Mouse (Mus musculus): ENCODE measurements at regions not wholly inside any gene's neighbourhood (a gene's known extent, or its start where the extent isn't known, plus 50 kb on each side); places are given as distances from the start of the nearest gene placed in this dataset.

DNA sequence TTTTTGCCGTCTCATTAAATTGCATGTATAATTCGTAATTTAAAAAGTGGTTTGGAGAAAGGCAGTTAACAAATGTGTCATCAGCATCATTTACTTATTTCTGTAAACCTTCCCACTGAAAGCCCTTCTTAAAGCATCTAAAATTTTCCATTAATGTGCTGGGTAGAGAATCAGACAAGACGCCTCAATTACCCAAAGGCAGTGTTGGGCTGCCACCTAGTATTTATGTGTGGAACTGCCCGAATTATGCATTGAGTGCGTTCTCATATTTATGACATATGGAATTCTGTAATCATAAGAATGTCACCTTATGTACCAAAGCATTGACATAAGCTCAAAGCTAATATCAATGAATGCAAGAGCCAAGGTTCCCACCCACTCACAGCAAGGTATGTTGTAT is 300.7 kb downstream of the Pax3 start:
- no peaks in the 10 kb centered on the region for H3K27me3 ChIP-seq (replicated peaks; ENCODE audit: control insufficient read depth, insufficient read depth, low read length)
- H3K4me2 ChIP-seq (ENCODE audit: low read length), result no peak overlapping the region
- no peak overlapping the region for H3K27ac ChIP-seq (ENCODE audit: low read depth, low read length)
- no peak overlapping the region for H3K4me3 ChIP-seq (ENCODE audit: low read length)
- H3K36me3 ChIP-seq (ENCODE audit: control insufficient read depth, insufficient read depth, low read length), result no peaks in the 10 kb centered on the region
- 46% methylated on average over 5 of the region's 5 CpGs for WGBS
- ATAC-seq, result 0 out of 2 replicates have a peak, but pooled peaks have one; percentile 68
- no peak overlapping the region for H3K9ac ChIP-seq (ENCODE audit: low read depth, low read length)
- no peaks in the 10 kb centered on the region for H3K4me1 ChIP-seq (ENCODE audit: control insufficient read depth, insufficient read depth, low read depth, low read length)
- no peaks in the 10 kb centered on the region for H3K9me3 ChIP-seq (ENCODE audit: control insufficient read depth, low read length)

GRCm38 (mm10) chr1:77879026-77879425 is 317.9 kb downstream of the Pax3 start:
- Histone ChIP-seq H3K4me2 (ENCODE audit: low read length) (no peak overlapping the region), H3K27ac (ENCODE audit: low read depth, low read length) (no peak overlapping the region), H3K9ac (ENCODE audit: low read depth, low read length) (no peak overlapping the region), H3K36me3 (ENCODE audit: control insufficient read depth, insufficient read depth, low read length) (no peaks in the 10 kb centered on the region), H3K9me3 (ENCODE audit: control insufficient read depth, low read length) (no peaks in the 10 kb centered on the region), H3K4me3 (ENCODE audit: low read length) (no peak overlapping the region), H3K27me3 (replicated peaks; ENCODE audit: control insufficient read depth, insufficient read depth, low read length) (no peaks in the 10 kb centered on the region), H3K4me1 (ENCODE audit: control insufficient read depth, insufficient read depth, low read depth, low read length) (no peaks in the 10 kb centered on the region)
- no peak for ATAC-seq

DNA sequence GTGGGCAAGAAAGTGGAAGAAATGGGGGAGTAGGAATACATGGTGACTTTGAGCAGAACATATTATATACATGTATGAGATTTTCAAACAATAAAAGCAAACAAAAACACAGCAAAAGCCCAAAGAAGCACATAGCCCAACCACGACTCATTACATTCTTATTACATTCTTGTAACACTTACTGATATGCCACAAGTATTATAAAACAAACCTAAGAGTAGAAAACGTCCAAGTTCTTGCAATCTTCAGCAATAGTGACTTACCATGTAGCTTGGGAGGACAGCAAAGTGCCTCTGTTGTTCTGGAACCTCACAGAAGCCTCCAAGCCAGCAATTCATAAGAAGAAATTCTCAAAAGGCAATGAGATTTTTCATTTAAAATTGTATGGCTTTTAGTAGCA is 326.8 kb downstream of the Pax3 start:
- Histone ChIP-seq H3K36me3 (ENCODE audit: control insufficient read depth, insufficient read depth, low read length) (no peaks in the 10 kb centered on the region), H3K9ac (ENCODE audit: low read depth, low read length) (no peak overlapping the region), H3K4me1 (ENCODE audit: control insufficient read depth, insufficient read depth, low read depth, low read length) (no peaks in the 10 kb centered on the region), H3K9me3 (ENCODE audit: control insufficient read depth, low read length) (no peaks in the 10 kb centered on the region), H3K27me3 (replicated peaks; ENCODE audit: control insufficient read depth, insufficient read depth, low read length) (no peaks in the 10 kb centered on the region), H3K4me2 (ENCODE audit: low read length) (no peak overlapping the region), H3K27ac (ENCODE audit: low read depth, low read length) (no peak overlapping the region), H3K4me3 (ENCODE audit: low read length) (no peak overlapping the region)
- ATAC-seq, result no peak
- WGBS, result 66% methylated on average over 2 of the region's 2 CpGs

DNA sequence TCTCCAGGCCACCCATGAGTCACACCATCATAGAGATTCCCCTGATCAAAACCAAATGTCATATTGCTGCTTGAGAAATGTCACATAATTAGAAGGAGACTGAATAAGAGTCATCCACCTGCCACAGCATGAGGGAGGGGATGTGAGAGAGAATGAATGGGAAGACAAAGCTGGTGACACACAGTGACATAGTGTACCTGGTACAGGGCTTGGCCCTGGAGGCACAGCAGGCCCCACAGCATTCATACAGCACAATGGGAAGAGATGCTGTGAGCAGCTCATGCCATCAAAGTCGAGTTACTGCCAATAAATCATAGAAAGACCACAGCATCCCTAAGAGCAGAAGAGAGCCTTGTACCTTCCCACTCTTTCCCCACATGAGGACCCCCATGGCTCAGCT is 327.8 kb downstream of the Pax3 start:
- no peaks in the 10 kb centered on the region for H3K36me3 ChIP-seq (ENCODE audit: control insufficient read depth, insufficient read depth, low read length)
- H3K27ac ChIP-seq (ENCODE audit: low read depth, low read length), result no peak overlapping the region
- no peak for ATAC-seq
- no peak overlapping the region for H3K9ac ChIP-seq (ENCODE audit: low read depth, low read length)
- no peaks in the 10 kb centered on the region for H3K9me3 ChIP-seq (ENCODE audit: control insufficient read depth, low read length)
- no peak overlapping the region for H3K4me2 ChIP-seq (ENCODE audit: low read length)
- WGBS, result 36% methylated on average over 1 of the region's 1 CpGs
- no peaks in the 10 kb centered on the region for H3K27me3 ChIP-seq (replicated peaks; ENCODE audit: control insufficient read depth, insufficient read depth, low read length)
- no peaks in the 10 kb centered on the region for H3K4me1 ChIP-seq (ENCODE audit: control insufficient read depth, insufficient read depth, low read depth, low read length)
- H3K4me3 ChIP-seq (ENCODE audit: low read length), result no peak overlapping the region

- Histone ChIP-seq H3K27ac (ENCODE audit: low read depth, low read length) (no peak overlapping the region), H3K9ac (ENCODE audit: low read depth, low read length) (no peak overlapping the region), H3K4me1 (ENCODE audit: control insufficient read depth, insufficient read depth, low read depth, low read length) (no peaks in the 10 kb centered on the region), H3K9me3 (ENCODE audit: control insufficient read depth, low read length) (no peaks in the 10 kb centered on the region), H3K27me3 (replicated peaks; ENCODE audit: control insufficient read depth, insufficient read depth, low read length) (no peaks in the 10 kb centered on the region), H3K4me2 (ENCODE audit: low read length) (no peak overlapping the region), H3K4me3 (ENCODE audit: low read length) (no peak overlapping the region), H3K36me3 (ENCODE audit: control insufficient read depth, insufficient read depth, low read length) (no peaks in the 10 kb centered on the region)
- no peak for ATAC-seq
- WGBS, result 88% methylated on average over 9 of the region's 9 CpGs
Observed at GRCm38 (mm10) chr1:77859931-77860330, 337.0 kb downstream of the Pax3 start.

GRCm38 (mm10) chr1:77854366-77854765 is 339.5 kb upstream of the Epha4 start:
- Histone ChIP-seq H3K27me3 (replicated peaks; ENCODE audit: control insufficient read depth, insufficient read depth, low read length) (no peaks in the 10 kb centered on the region), H3K4me1 (ENCODE audit: control insufficient read depth, insufficient read depth, low read depth, low read length) (no peaks in the 10 kb centered on the region), H3K9ac (ENCODE audit: low read depth, low read length) (no peak overlapping the region), H3K4me3 (ENCODE audit: low read length) (no peak overlapping the region), H3K27ac (ENCODE audit: low read depth, low read length) (no peak overlapping the region), H3K4me2 (ENCODE audit: low read length) (no peak overlapping the region), H3K9me3 (ENCODE audit: control insufficient read depth, low read length) (no peaks in the 10 kb centered on the region), H3K36me3 (ENCODE audit: control insufficient read depth, insufficient read depth, low read length) (no peaks in the 10 kb centered on the region)
- 91% methylated on average over 1 of the region's 1 CpGs for WGBS
- no peak for ATAC-seq

- H3K4me1 ChIP-seq (ENCODE audit: control insufficient read depth, insufficient read depth, low read depth, low read length), result no peaks in the 10 kb centered on the region; the same call in 1 of the 2 replicates
- no peaks in the 10 kb centered on the region for H3K9me3 ChIP-seq (ENCODE audit: control insufficient read depth, low read length)
- no peaks in the 10 kb centered on the region for H3K27me3 ChIP-seq (replicated peaks; ENCODE audit: control insufficient read depth, insufficient read depth, low read length)
- H3K27ac ChIP-seq (ENCODE audit: low read depth, low read length), result no peak overlapping the region
- no peak for ATAC-seq
- no peak overlapping the region for H3K9ac ChIP-seq (ENCODE audit: low read depth, low read length)
- no peaks in the 10 kb centered on the region for H3K36me3 ChIP-seq (ENCODE audit: control insufficient read depth, insufficient read depth, low read length)
- H3K4me3 ChIP-seq (ENCODE audit: low read length), result no peak overlapping the region
- H3K4me2 ChIP-seq (ENCODE audit: low read length), result no peak overlapping the region
- WGBS, result 57% methylated on average over 9 of the region's 9 CpGs
Observed at GRCm38 (mm10) chr1:77847766-77848615, 333.1 kb upstream of the Epha4 start.

- no peak overlapping the region for H3K27ac ChIP-seq (ENCODE audit: low read depth, low read length)
- 63% methylated on average over 12 of the region's 12 CpGs for WGBS
- H3K4me3 ChIP-seq (ENCODE audit: low read length), result no peak overlapping the region
- no peak overlapping the region for H3K4me2 ChIP-seq (ENCODE audit: low read length)
- H3K36me3 ChIP-seq (ENCODE audit: control insufficient read depth, insufficient read depth, low read length), result no peaks in the 10 kb centered on the region
- no peaks in the 10 kb centered on the region for H3K9me3 ChIP-seq (ENCODE audit: control insufficient read depth, low read length)
- H3K4me1 ChIP-seq (ENCODE audit: control insufficient read depth, insufficient read depth, low read depth, low read length), result no peaks in the 10 kb centered on the region; the same call in 1 of the 2 replicates
- no peak overlapping the region for H3K9ac ChIP-seq (ENCODE audit: low read depth, low read length)
- H3K27me3 ChIP-seq (replicated peaks; ENCODE audit: control insufficient read depth, insufficient read depth, low read length), result no peaks in the 10 kb centered on the region
- peak; percentile 73; the same call in 1 of the 2 replicates for ATAC-seq
Observed at GRCm38 (mm10) chr1:77846039-77846727, 331.3 kb upstream of the Epha4 start.

GRCm38 (mm10) chr1:77840672-77841071 is 325.8 kb upstream of the Epha4 start:
- Histone ChIP-seq H3K4me3 (ENCODE audit: low read length) (no peak overlapping the region), H3K27ac (ENCODE audit: low read depth, low read length) (no peak overlapping the region), H3K4me1 (ENCODE audit: control insufficient read depth, insufficient read depth, low read depth, low read length) (no peaks in the 10 kb centered on the region), H3K27me3 (replicated peaks; ENCODE audit: control insufficient read depth, insufficient read depth, low read length) (no peaks in the 10 kb centered on the region), H3K36me3 (ENCODE audit: control insufficient read depth, insufficient read depth, low read length) (no peaks in the 10 kb centered on the region), H3K9ac (ENCODE audit: low read depth, low read length) (no peak overlapping the region), H3K9me3 (ENCODE audit: control insufficient read depth, low read length) (no peaks in the 10 kb centered on the region), H3K4me2 (ENCODE audit: low read length) (no peak overlapping the region)
- ATAC-seq, result no peak
- WGBS, result 75% methylated on average over 9 of the region's 9 CpGs
